Mouse (Mus musculus) splenic B cell, adult 2 months (primary cell): Measurements from ENCODE around the gene Wdr95.
A peak's percentile ranks its signal among the peaks of the same experiment; 100 is the strongest.

Experiments used
- DNase-seq: peaks from one replicate; pipeline ENCODE4 v3.0.0-alpha.2; 2011; ENCODE audit warnings: low read depth, low spot score
- H3K27me3 ChIP-seq: 2 replicates; pipeline ENCODE4 v1.6.1; 2012; ENCODE audit warnings: mild to moderate bottlenecking, low read length, moderate library complexity, mixed read lengths; ENCODE audit not compliant: control insufficient read depth, poor library complexity, insufficient read depth, severe bottlenecking
- H3K36me3 ChIP-seq: 2 replicates; pipeline ENCODE4 v1.6.1; 2012; ENCODE audit warnings: mild to moderate bottlenecking, low read length, moderate library complexity, mixed read lengths; ENCODE audit not compliant: control insufficient read depth, poor library complexity, insufficient read depth, severe bottlenecking

The Wdr95 gene

GRCm38 (mm10) chr5:149616138-149616537 lies 87.7 kb downstream of the Wdr95 start:
- H3K27me3 ChIP-seq: no peaks in the 10 kb centered on the region
- peaks cover 19% of the 10 kb centered on the region for H3K36me3 ChIP-seq
- peak; percentile 35 for DNase-seq

- H3K36me3 ChIP-seq: peaks cover 19% of the 10 kb centered on the region
- peak; percentile 67 for DNase-seq
- no peaks in the 10 kb centered on the region for H3K27me3 ChIP-seq
These were observed 88.3 kb downstream of the Wdr95 start for GRCm38 (mm10) chr5:149616817-149617216.

GRCm38 (mm10) chr5:149617776-149618425 lies 89.4 kb downstream of the Wdr95 start:
- H3K27me3 ChIP-seq: no peaks in the 10 kb centered on the region
- DNase-seq: peak; percentile 28

GRCm38 (mm10) chr5:149622152-149622551 lies 93.7 kb downstream of the Wdr95 start:
- Histone ChIP-seq H3K27me3 (no peaks in the 10 kb centered on the region), H3K36me3 (peaks cover 46% of the 10 kb centered on the region)
- DNase-seq: no peak

More at GRCm38 (mm10) chr5:149617776-149618425, 89.4 kb downstream of the Wdr95 start:
- H3K36me3 ChIP-seq: peaks cover 25% of the 10 kb centered on the region

GRCm38 (mm10) chr5:149622644-149623043 lies 94.2 kb downstream of the Wdr95 start:
- DNase-seq: no peak
- H3K36me3 ChIP-seq: peaks cover 49% of the 10 kb centered on the region
- H3K27me3 ChIP-seq: no peaks in the 10 kb centered on the region

GRCm38 (mm10) chr5:149623815-149624675 lies 95.6 kb downstream of the Wdr95 start:
- H3K27me3 ChIP-seq: no peaks in the 10 kb centered on the region
- peak; percentile 31 for DNase-seq
- peaks cover 46% of the 10 kb centered on the region for H3K36me3 ChIP-seq

GRCm38 (mm10) chr5:149625547-149625946 lies 97.1 kb downstream of the Wdr95 start:
- Histone ChIP-seq H3K27me3 (no peaks in the 10 kb centered on the region), H3K36me3 (peaks cover 49% of the 10 kb centered on the region)
- DNase-seq: peak; percentile 45

- Histone ChIP-seq H3K27me3 (no peaks in the 10 kb centered on the region), H3K36me3 (peaks cover 18% of the 10 kb centered on the region)
- peak; percentile 33 for DNase-seq
These were observed 106.0 kb downstream of the Wdr95 start for GRCm38 (mm10) chr5:149634409-149635035.

GRCm38 (mm10) chr5:149635556-149635955 lies 107.1 kb downstream of the Wdr95 start:
- no peaks in the 10 kb centered on the region for H3K27me3 ChIP-seq
- H3K36me3 ChIP-seq: peaks cover 8% of the 10 kb centered on the region
- peak; percentile 54 for DNase-seq

GRCm38 (mm10) chr5:149636075-149636920 lies 107.8 kb downstream of the Wdr95 start, which contains the start of gene Hsph1:
TSS of gene Hsph1 (minus strand) at chr5:149636376.
- DNase-seq: peak; percentile 99
- peaks cover 4% of the 10 kb centered on the region; the same call in 1 of the 2 replicates for H3K36me3 ChIP-seq
- H3K27me3 ChIP-seq: no peaks in the 10 kb centered on the region

- DNase-seq: no peak
- Histone ChIP-seq H3K36me3 (0 out of 2 replicates have a peak, but pooled peaks cover 1% of the 10 kb centered on the region), H3K27me3 (no peaks in the 10 kb centered on the region)
These were observed 108.8 kb downstream of the Wdr95 start for GRCm38 (mm10) chr5:149637306-149637705.

GRCm38 (mm10) chr5:149641277-149641892 lies 112.9 kb downstream of the Wdr95 start:
- H3K27me3 ChIP-seq: no peaks in the 10 kb centered on the region

GRCm38 (mm10) chr5:149642366-149642765 lies 113.9 kb downstream of the Wdr95 start:
- no peaks in the 10 kb centered on the region for H3K36me3 ChIP-seq
- DNase-seq: no peak
- no peaks in the 10 kb centered on the region for H3K27me3 ChIP-seq

More at GRCm38 (mm10) chr5:149641277-149641892, 112.9 kb downstream of the Wdr95 start:
- no peak for DNase-seq
- H3K36me3 ChIP-seq: no peaks in the 10 kb centered on the region
